Comparison of ENCODE assay signal across 9 mouse cellular contexts in the genomic region with DNA sequence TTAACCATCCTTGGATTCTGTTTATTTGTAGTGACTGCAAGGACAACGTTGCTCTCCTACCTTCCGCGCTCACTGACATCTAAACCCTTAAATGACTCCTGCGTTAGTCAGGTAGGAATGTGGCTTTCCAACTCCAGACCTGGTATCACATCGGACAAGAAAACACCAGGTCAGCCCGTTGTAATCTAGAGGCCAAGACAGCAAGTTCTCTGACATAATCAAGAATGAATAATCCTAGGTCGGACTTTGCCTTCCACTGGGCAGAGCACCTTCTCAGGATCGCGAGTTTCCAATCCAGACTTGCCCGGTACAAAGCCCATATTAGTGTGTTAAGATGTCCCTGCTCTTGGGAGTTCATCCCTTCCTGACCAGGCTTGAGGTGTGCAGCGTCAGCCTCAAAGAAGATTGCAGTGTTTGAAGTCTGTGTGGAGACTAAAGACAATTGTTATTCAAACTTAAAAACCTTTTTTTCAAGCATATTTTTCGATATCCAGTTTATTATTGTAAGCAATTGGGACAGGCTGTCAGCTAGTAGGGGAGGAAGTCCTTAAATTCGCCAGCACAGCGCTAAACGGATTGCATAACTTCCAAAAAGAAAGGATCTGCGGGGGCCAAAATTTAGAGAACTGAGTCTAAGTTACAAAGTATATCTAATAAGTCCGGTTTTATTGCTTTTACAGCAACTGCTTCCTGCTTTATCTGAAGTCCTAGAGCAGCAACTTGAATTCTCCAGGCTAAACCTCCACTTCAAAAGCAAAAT. TPM values are rescaled to one million over a fixed set of nuclear protein-coding genes. Genes with fewer than 3 reads are reported as not detected.
DNase-seq lines count a peak whose midpoint lies in the region; ATAC-seq and TF ChIP-seq lines count a peak whose summit lies in the region.
"Had no signal": no experiment of that assay in that cellular context is flagged by ENCODE, and none has a peak within 500 bp of the region (broad histone marks: within the 10 kb centered on the region; RNA-seq: fewer than 3 reads in every experiment).

No protein-coding gene starts in this region.

- no peaks in the 10 kb centered on the region for H3K27me3 ChIP-seq in heart, embryonic 10.5 days (ENCODE audit: insufficient read depth, poor library complexity, severe bottlenecking)
- H3K27me3 ChIP-seq in midbrain, embryonic 13.5 days, result peaks cover 20% of the 10 kb centered on the region

- no peak for ATAC-seq in midbrain, embryonic 13.5 days

- no peak for TF ChIP-seq POLR2A in bone marrow, adult 2 months (IDR thresholded peaks at IDR 0.05; ENCODE audit: borderline replicate concordance, control insufficient read depth, low read depth, low read length)

- H3K9me3 ChIP-seq in heart, embryonic 10.5 days, result no peaks in the 10 kb centered on the region
- H3K9me3 ChIP-seq in midbrain, embryonic 13.5 days, result no peaks in the 10 kb centered on the region

- intact Hi-C loops in heart, postnatal 14 days (cut with DNase I), result loop anchor here (2.0 to 5.0 kb wide), 5 partner anchors 35 to 331 kb away; partner anchors contain the start of gene Ppid

- peak overlapping the region; percentile 96 for H3K4me2 ChIP-seq in midbrain, embryonic 13.5 days (replicated peaks)

- H3K4me1 ChIP-seq in bone marrow, adult 2 months (ENCODE audit: control insufficient read depth, insufficient read depth, low read length), result no peaks in the 10 kb centered on the region; the same call in 1 of the 2 replicates
- peaks cover 27% of the 10 kb centered on the region for H3K4me1 ChIP-seq in heart, embryonic 10.5 days
- H3K4me1 ChIP-seq in midbrain, embryonic 13.5 days (replicated peaks), result peaks cover 35% of the 10 kb centered on the region

- no peaks in the 10 kb centered on the region for H3K36me3 ChIP-seq in heart, embryonic 10.5 days
- no peaks in the 10 kb centered on the region for H3K36me3 ChIP-seq in midbrain, embryonic 13.5 days

- TF ChIP-seq CTCF in bone marrow, adult 2 months (IDR thresholded peaks at IDR 0.05; ENCODE audit: control insufficient read depth, insufficient read depth, low read length), result no peak

- WGBS in bone marrow, adult 2 months, result 2% methylated on average over 17 of the region's 17 CpGs
- WGBS in heart, embryonic 10.5 days, result 17% methylated on average over 17 of the region's 17 CpGs
- WGBS in midbrain, embryonic 13.5 days, result 15% methylated on average over 17 of the region's 17 CpGs

- peak overlapping the region; percentile 95 for H3K9ac ChIP-seq in midbrain, embryonic 13.5 days (replicated peaks)

- H3K4me3 ChIP-seq in bone marrow, adult 2 months (replicated peaks; ENCODE audit: control insufficient read depth, low read depth, low read length), result peak overlapping the region; percentile 83
- peak overlapping the region; percentile 93 for H3K4me3 ChIP-seq in heart, embryonic 10.5 days
- peak overlapping the region; percentile 91 for H3K4me3 ChIP-seq in midbrain, embryonic 13.5 days (replicated peaks)

- H3K27ac ChIP-seq in bone marrow, adult 2 months (ENCODE audit: control insufficient read depth, insufficient read depth, low read depth, low read length, poor library complexity), result peak overlapping the region; percentile 65
- peak overlapping the region; percentile 97 for H3K27ac ChIP-seq in heart, embryonic 10.5 days
- H3K27ac ChIP-seq in midbrain, embryonic 13.5 days, result peak overlapping the region; percentile 96

- peak; percentile 62 to 70 for DNase-seq in heart, adult 18-20 months
- no peak for DNase-seq in heart, postnatal 14 days
- no peak for DNase-seq in heart, embryonic 10.5 days (ENCODE audit: low spot score)
- peak; percentile 38 for DNase-seq in kidney, postnatal 10 days
- no peak for DNase-seq in gastrocnemius, postnatal 10 days
- DNase-seq in thymus, postnatal 0 days (ENCODE audit: low spot score), result no peak

RNA-seq across cellular contexts. Expression of gene Rapgef2, which starts 1.6 kb away (rescaled TPM):
- 10 to 100 TPM; 34.3 to 34.5 TPM for total RNA-seq in heart, adult 18-20 months (2021)
- total RNA-seq in heart, postnatal 14 days (2021), result 10 to 100 TPM; 34.9 to 35.6 TPM
- polyA plus RNA-seq in bone marrow, adult 2 months (2011; ENCODE audit: insufficient read depth, insufficient read length, low replicate concordance, missing spikeins), result 2.5 and 6.0 TPM in 2 replicates
- 4.4 and 4.8 TPM in 2 replicates for polyA plus RNA-seq in heart, embryonic 10.5 days (2016; fragmentation: Nextera tagmentation; extraction: Ambion mirVana)
- 7.8 and 8.9 TPM in 2 replicates for polyA plus RNA-seq in midbrain, embryonic 13.5 days (2015; fragmentation: Nextera tagmentation; extraction: Ambion mirVana)
- 10 to 100 TPM; 24.8 to 30.8 TPM for total RNA-seq in gastrocnemius, postnatal 10 days (2021)
- 4.3 and 5.7 TPM in 2 replicates for polyA plus RNA-seq in thymus, postnatal 0 days (2015; fragmentation: Nextera tagmentation; extraction: Ambion mirVana)

RNA-seq across cellular contexts. Expression of gene Gm17359, which starts 48.6 kb away (rescaled TPM):
- not detected for total RNA-seq in heart, adult 18-20 months (2021)
- not detected for total RNA-seq in heart, postnatal 14 days (2021)
- polyA plus RNA-seq in bone marrow, adult 2 months (2011; ENCODE audit: insufficient read depth, insufficient read length, low replicate concordance, missing spikeins), result not detected in 2 replicates
- polyA plus RNA-seq in heart, embryonic 10.5 days (2016; fragmentation: Nextera tagmentation; extraction: Ambion mirVana), result not detected in 2 replicates
- polyA plus RNA-seq in midbrain, embryonic 13.5 days (2015; fragmentation: Nextera tagmentation; extraction: Ambion mirVana), result not detected in 2 replicates
- total RNA-seq in gastrocnemius, postnatal 10 days (2021), result not detected
- 0.23 TPM in 1 of 2 replicates, not detected in the other for polyA plus RNA-seq in thymus, postnatal 0 days (2015; fragmentation: Nextera tagmentation; extraction: Ambion mirVana)
- total RNA-seq: CH12.LX had no signal

Comparison
In these comparisons a context has a peak if more than half of its experiments do, and no peak if none do; other contexts are left out.
1. DNase-seq: peak in heart, adult 18-20 months (2 of 2) and kidney, postnatal 10 days (single experiment); none in heart, postnatal 14 days (0 of 2), heart, embryonic 10.5 days (single experiment), gastrocnemius, postnatal 10 days (single experiment) and thymus, postnatal 0 days (single experiment).
2. Peak in every context shown above with its lines, with median percentiles within 50 percentile points of each other: H3K27ac ChIP-seq and H3K4me3 ChIP-seq.